Mouse (Mus musculus): Measurements from ENCODE around the gene Psma1. TPM values are rescaled to one million over a fixed set of nuclear protein-coding genes. Genes with fewer than 3 reads are reported as not detected.

The Psma1 gene
- polyA plus RNA-seq, 1 experiment from 2014 or later: 242 TPM

DNA sequence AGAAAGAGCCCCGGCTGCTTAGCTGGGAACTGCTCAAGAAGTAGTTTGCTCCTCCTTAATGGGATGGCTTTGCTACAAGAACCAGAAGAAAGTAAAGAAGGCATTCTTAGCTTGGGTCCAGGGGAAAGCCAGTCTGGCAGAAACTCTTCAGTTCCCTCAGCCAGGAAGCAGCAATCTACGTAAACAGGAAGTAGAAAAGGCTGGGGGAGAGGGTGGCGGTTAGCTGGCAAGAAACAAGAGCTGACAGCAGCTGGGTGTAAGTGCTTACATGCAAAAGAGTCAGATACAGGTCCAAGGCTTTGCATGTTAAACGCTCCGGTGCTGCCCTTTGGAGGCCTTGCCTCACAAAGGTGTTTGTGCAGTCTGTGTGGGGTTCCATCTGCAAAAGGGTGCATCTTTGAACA lies 41.5 kb upstream of the Psma1 start:
- peaks cover 3% of the 10 kb centered on the region; the same call in 1 of the 2 replicates for H3K4me1 ChIP-seq (replicated peaks; ENCODE audit: control insufficient read depth, insufficient read depth)
- peak overlapping the region; percentile 67 for H3K27ac ChIP-seq (replicated peaks)
- WGBS: 16% methylated on average over 5 of the region's 5 CpGs
- H3K27me3 ChIP-seq (ENCODE audit: control insufficient read depth, insufficient read depth, low read length): no peaks in the 10 kb centered on the region
- H3K36me3 ChIP-seq (ENCODE audit: control insufficient read depth, insufficient read depth, low read length): no peaks in the 10 kb centered on the region
- TF ChIP-seq CTCF (IDR thresholded peaks at IDR 0.05; ENCODE audit: low read depth): no peak
- no peak for TF ChIP-seq EP300 (optimal IDR thresholded peaks at IDR 0.05)
- no peaks in the 10 kb centered on the region for H3K9me3 ChIP-seq (ENCODE audit: control insufficient read depth, low read length)
- no peak overlapping the region for H3K9ac ChIP-seq (ENCODE audit: low read length)
- ATAC-seq (ENCODE audit: low FRiP score, low TSS enrichment) (no peak; the same call in 1 of the 2 replicates), DNase-seq (ENCODE audit: low spot score) (peak; percentile 39)
- no peak overlapping the region for H3K4me3 ChIP-seq (ENCODE audit: low read depth, low read length)
- no peak overlapping the region for H3K4me2 ChIP-seq (replicated peaks; ENCODE audit: low read depth)

- Histone ChIP-seq H3K27ac (replicated peaks) (no peak overlapping the region), H3K4me1 (replicated peaks; ENCODE audit: control insufficient read depth, insufficient read depth) (peaks cover 3% of the 10 kb centered on the region; the same call in 1 of the 2 replicates), H3K4me3 (ENCODE audit: low read depth, low read length) (no peak overlapping the region), H3K9me3 (ENCODE audit: control insufficient read depth, low read length) (no peaks in the 10 kb centered on the region), H3K9ac (ENCODE audit: low read length) (no peak overlapping the region), H3K27me3 (ENCODE audit: control insufficient read depth, insufficient read depth, low read length) (no peaks in the 10 kb centered on the region), H3K36me3 (ENCODE audit: control insufficient read depth, insufficient read depth, low read length) (no peaks in the 10 kb centered on the region), H3K4me2 (replicated peaks; ENCODE audit: low read depth) (no peak overlapping the region)
- DNase-seq (ENCODE audit: low spot score) (no peak), ATAC-seq (ENCODE audit: low FRiP score, low TSS enrichment) (no peak)
- WGBS: 77% methylated on average over 5 of the region's 5 CpGs
- no peak for TF ChIP-seq CTCF (IDR thresholded peaks at IDR 0.05; ENCODE audit: low read depth)
- TF ChIP-seq EP300 (optimal IDR thresholded peaks at IDR 0.05): no peak
Measured at GRCm38 (mm10) chr7:114316361-114316871, 40.5 kb upstream of the Psma1 start.

GRCm38 (mm10) chr7:114311209-114311608 lies 35.3 kb upstream of the Psma1 start:
- Histone ChIP-seq H3K4me3 (ENCODE audit: low read depth, low read length) (no peak overlapping the region), H3K9ac (ENCODE audit: low read length) (no peak overlapping the region), H3K36me3 (ENCODE audit: control insufficient read depth, insufficient read depth, low read length) (no peaks in the 10 kb centered on the region), H3K9me3 (ENCODE audit: control insufficient read depth, low read length) (no peaks in the 10 kb centered on the region), H3K4me2 (replicated peaks; ENCODE audit: low read depth) (no peak overlapping the region), H3K27me3 (ENCODE audit: control insufficient read depth, insufficient read depth, low read length) (no peaks in the 10 kb centered on the region), H3K4me1 (replicated peaks; ENCODE audit: control insufficient read depth, insufficient read depth) (no peaks in the 10 kb centered on the region), H3K27ac (replicated peaks) (no peak overlapping the region)
- TF ChIP-seq EP300 (optimal IDR thresholded peaks at IDR 0.05): no peak
- no peak for TF ChIP-seq CTCF (IDR thresholded peaks at IDR 0.05; ENCODE audit: low read depth)
- WGBS: 35% methylated on average over 5 of the region's 5 CpGs
- ATAC-seq (ENCODE audit: low FRiP score, low TSS enrichment): peak; percentile 59
- peak; percentile 30 for DNase-seq (ENCODE audit: low spot score)

DNA sequence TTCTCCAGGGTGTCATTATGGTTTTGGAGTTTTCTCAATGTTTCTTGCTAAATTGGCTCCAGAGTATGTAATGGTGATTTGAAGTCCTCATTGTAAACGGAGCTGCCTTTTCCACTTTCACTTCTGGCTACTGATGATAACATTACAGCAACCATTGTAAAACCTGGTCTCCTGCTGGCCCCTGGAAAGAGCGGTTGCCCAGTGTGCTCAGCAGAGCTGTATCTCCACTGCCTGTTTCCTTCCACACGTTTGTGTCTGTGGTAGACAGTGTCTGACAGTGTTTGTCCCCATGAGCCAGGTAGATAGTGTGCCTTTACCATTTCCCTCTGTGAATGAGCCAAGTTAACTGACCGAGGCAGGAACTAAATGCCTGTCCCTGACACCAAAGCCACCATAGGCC lies 33.1 kb upstream of the Psma1 start:
- Histone ChIP-seq H3K27me3 (ENCODE audit: control insufficient read depth, insufficient read depth, low read length) (no peaks in the 10 kb centered on the region), H3K4me2 (replicated peaks; ENCODE audit: low read depth) (no peak overlapping the region)
- WGBS: 51% methylated on average over 4 of the region's 4 CpGs

DNA sequence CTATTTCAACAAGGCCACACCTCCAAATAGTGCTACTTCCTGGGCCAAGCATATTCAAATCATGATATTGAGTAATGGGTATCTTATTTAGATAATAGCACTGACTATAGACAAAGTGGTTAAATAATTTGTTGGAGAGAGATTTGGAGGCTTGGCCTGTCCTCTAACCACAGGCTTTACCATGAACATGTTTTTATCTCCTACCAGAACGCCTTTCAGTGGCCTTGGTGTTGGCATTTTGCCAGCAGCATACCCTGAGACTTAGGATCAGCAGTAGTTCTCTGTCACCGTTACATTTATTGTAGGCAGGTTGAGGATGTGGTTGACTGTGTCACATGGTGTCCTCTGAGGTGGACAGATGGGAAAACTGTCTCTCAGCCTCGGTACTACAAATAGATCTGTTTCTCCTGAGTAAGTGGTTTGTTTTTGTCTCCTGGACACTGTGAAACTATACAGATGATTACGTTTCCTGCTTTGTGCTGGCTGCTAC lies 25.4 kb upstream of the Psma1 start:
- no peak for TF ChIP-seq EP300 (optimal IDR thresholded peaks at IDR 0.05)
- no peak for TF ChIP-seq CTCF (IDR thresholded peaks at IDR 0.05; ENCODE audit: low read depth)
- WGBS: 52% methylated on average over 4 of the region's 4 CpGs
- DNase-seq (ENCODE audit: low spot score) (no peak), ATAC-seq (ENCODE audit: low FRiP score, low TSS enrichment) (peak; percentile 24; the same call in 1 of the 2 replicates)
- H3K4me1 ChIP-seq (replicated peaks; ENCODE audit: control insufficient read depth, insufficient read depth): no peaks in the 10 kb centered on the region
- H3K27me3 ChIP-seq (ENCODE audit: control insufficient read depth, insufficient read depth, low read length): no peaks in the 10 kb centered on the region
- H3K4me3 ChIP-seq (ENCODE audit: low read depth, low read length): no peak overlapping the region
- H3K9ac ChIP-seq (ENCODE audit: low read length): no peak overlapping the region
- no peak overlapping the region for H3K27ac ChIP-seq (replicated peaks)
- H3K9me3 ChIP-seq (ENCODE audit: control insufficient read depth, low read length): no peaks in the 10 kb centered on the region
- H3K36me3 ChIP-seq (ENCODE audit: control insufficient read depth, insufficient read depth, low read length): no peaks in the 10 kb centered on the region
- H3K4me2 ChIP-seq (replicated peaks; ENCODE audit: low read depth): no peak overlapping the region

More for the DNA sequence above, 33.1 kb upstream of the Psma1 start:
- H3K36me3 ChIP-seq (ENCODE audit: control insufficient read depth, insufficient read depth, low read length): no peaks in the 10 kb centered on the region
- no peaks in the 10 kb centered on the region for H3K9me3 ChIP-seq (ENCODE audit: control insufficient read depth, low read length)
- DNase-seq (ENCODE audit: low spot score) (no peak), ATAC-seq (ENCODE audit: low FRiP score, low TSS enrichment) (no peak)
- no peak overlapping the region for H3K4me3 ChIP-seq (ENCODE audit: low read depth, low read length)
- no peak overlapping the region for H3K9ac ChIP-seq (ENCODE audit: low read length)
- no peak for TF ChIP-seq CTCF (IDR thresholded peaks at IDR 0.05; ENCODE audit: low read depth)
- no peak for TF ChIP-seq EP300 (optimal IDR thresholded peaks at IDR 0.05)
- no peaks in the 10 kb centered on the region for H3K4me1 ChIP-seq (replicated peaks; ENCODE audit: control insufficient read depth, insufficient read depth)
- H3K27ac ChIP-seq (replicated peaks): no peak overlapping the region

- Histone ChIP-seq H3K27me3 (ENCODE audit: control insufficient read depth, insufficient read depth, low read length) (no peaks in the 10 kb centered on the region), H3K4me2 (replicated peaks; ENCODE audit: low read depth) (no peak overlapping the region), H3K27ac (replicated peaks) (no peak overlapping the region), H3K4me1 (replicated peaks; ENCODE audit: control insufficient read depth, insufficient read depth) (no peaks in the 10 kb centered on the region), H3K4me3 (ENCODE audit: low read depth, low read length) (no peak overlapping the region), H3K9me3 (ENCODE audit: control insufficient read depth, low read length) (no peaks in the 10 kb centered on the region), H3K9ac (ENCODE audit: low read length) (no peak overlapping the region), H3K36me3 (ENCODE audit: control insufficient read depth, insufficient read depth, low read length) (no peaks in the 10 kb centered on the region)
- TF ChIP-seq CTCF (IDR thresholded peaks at IDR 0.05; ENCODE audit: low read depth): no peak
- TF ChIP-seq EP300 (optimal IDR thresholded peaks at IDR 0.05): no peak
- 89% methylated on average over 2 of the region's 2 CpGs for WGBS
- DNase-seq (ENCODE audit: low spot score): no peak
- no peak for ATAC-seq (ENCODE audit: low FRiP score, low TSS enrichment)
Measured at GRCm38 (mm10) chr7:114300782-114301181, 24.9 kb upstream of the Psma1 start.
